Mouse (Mus musculus) spleen, postnatal 14 days (tissue): ENCODE data around the gene Wdfy1.

Source experiments
- DNase-seq, 2 experiments: peaks; one replicate each; pipeline ENCODE4 v3.0.0; 2021 to 2022; ENCODE audit warnings: low spot score in 2 of 2

The Wdfy1 gene

DNA sequence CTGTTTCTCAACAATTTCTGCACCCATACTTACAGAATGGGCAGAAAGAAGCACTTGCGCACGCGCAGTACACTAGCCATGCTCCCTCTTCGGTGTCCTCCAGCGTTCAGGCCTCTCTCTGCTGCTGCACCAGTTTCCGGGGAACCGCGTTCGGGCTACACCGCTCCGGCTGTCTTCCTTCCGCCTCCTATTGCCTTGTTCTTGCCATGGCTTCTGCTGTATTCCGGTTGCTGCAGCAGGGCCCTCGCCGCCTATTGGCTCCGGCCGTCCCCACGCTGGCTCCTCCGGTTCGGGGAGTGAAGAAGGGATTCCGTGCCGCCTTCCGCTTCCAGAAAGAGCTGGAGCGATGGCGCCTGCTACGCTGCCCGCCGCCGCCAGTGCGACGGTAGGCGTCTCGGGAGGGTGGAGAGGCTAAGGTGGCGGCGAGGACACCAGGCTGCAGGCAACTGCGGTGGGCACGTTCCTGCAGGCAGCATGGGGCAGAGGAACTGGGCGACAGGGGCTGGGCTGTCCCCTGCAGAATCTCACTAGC is at the start of gene Wdfy1, which contains the start of gene Mrpl44:
Gene Wdfy1 (minus strand): TSS at position 217 of the 532 bp plus-strand sequence.
Gene Mrpl44 (plus strand): TSS at position 92 of the 532 bp plus-strand sequence.
- peak; percentile 93 to 94 for DNase-seq

DNA sequence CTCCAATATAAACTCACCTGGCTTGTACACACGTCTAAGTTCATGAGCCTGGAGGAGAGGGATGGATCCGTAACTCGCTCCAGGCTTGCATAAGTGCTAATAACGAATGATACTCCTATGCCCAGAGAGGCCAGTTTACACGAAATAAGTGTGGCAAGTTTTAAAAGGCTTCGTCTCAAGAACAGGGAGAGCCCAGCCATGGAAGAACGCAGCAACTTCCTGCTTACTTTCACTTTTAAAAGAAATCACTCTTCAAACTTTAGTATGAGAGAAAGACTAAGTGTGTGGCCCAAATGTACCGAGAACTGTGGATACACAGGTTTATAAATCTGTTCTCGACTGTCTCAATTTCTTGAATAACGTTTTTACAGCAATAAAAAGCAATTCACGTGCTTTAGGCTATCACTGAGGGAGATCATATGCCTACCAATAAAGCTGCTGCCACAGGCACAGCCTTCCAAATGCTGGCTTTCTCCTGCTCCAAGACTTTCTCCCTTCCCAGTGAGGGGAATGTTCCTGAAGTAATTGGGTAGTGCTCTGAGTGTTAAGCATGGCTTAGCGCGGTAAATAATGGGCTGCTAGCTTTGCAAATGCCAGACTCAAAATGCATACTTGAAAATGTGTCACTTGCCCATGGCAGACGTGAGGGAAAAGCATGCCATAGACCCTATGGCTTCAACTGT is 48.1 kb upstream of the Wdfy1 start:
- DNase-seq = no peak

DNA sequence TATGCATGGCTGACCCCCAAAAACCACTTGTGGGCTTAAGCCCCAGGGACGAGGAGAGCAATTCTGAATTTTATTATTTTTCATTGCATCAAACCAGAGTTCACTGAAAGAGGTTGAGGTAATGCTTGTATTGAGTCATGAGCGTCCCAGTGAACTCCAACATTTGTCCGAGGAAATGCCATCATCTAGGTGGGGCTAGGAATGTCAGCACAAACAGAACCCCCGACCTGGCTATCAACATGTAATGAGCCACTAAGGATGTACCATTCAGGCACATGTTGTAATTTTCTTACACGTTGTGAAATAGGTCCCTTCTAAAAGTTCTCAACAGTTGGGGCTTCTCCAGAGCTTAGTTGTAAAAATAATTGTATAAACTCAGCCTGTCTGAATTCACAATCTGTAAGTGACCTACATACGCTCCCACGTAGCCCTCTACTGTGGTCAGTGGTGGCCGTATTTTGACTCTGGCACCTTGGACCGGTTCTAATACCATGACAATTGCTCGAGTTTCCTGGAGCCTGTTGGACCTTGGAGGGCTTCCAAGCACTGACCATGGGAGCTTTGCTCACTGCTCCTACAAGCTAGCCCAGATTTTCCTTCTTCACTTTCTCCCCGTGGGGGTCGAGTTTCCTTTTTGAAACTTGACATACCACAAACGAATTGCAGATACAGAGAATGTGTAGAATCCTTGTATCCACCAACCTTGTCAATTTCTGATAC is 47.0 kb upstream of the Wdfy1 start:
- DNase-seq = no peak

DNA sequence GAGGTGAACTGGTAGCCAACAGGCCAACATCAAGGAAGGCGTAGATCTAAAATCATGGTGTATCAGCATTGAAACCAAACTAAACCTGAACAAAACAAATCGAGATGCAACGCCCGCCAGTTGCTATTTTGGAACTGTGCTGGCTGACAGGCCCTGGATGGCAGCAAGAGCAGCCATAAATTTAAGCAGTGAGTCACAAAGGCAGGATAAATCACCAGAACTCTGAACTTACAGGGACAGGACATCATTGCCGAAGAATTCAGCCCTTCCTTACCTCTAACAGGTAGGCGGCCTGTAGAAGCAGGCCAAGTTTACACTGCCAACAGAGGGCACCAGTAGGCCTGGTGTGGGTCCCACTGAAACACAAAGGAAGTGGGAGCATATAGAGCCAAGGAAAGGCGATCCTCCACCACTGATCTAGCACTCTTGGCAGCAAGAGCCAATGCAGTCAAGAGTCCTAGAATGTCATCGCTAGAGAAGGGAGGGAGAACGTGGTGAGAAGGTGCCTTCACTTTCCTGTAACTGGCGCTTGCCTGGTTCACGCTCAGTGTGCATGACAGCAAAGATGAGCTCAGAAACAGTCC is 43.4 kb upstream of the Wdfy1 start:
- no peak for DNase-seq

DNA sequence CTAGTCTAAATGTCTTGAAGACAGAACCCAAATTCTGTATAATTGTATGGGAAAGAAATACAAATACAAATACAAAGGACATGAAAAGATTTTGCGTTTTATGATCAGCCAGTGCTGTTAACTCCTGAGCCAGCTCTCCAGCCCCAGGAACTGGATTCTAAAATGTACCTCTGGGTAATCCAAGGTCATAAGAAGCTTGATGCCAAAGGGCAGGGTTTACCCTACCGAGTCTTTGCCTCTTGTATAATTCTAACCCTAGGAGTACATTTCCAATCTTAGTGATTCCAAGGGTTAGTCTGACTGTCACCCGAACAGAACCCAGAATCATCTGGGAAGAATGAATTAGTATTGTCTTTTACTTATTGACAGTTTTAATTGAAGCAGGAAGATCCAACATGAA is 39.5 kb upstream of the Wdfy1 start:
- no peak for DNase-seq

DNA sequence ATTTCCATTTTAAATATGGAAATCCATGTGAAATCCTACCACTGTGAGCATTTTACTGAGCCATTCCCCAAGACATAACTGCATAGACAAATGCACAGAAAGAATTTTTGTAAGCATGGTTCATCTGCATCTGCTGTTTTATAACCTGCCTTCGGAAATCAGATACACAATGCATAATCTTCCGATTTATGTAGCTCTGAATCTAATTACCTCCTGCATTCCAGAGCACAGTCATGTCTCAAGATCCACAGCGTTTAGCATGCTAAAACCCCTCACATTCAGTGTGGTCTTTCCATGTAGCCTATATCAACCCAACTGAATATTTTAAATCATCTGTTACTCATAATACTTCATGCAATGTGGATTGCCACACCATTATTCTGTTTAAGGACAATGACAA is 33.5 kb upstream of the Wdfy1 start:
- DNase-seq = no peak

DNA sequence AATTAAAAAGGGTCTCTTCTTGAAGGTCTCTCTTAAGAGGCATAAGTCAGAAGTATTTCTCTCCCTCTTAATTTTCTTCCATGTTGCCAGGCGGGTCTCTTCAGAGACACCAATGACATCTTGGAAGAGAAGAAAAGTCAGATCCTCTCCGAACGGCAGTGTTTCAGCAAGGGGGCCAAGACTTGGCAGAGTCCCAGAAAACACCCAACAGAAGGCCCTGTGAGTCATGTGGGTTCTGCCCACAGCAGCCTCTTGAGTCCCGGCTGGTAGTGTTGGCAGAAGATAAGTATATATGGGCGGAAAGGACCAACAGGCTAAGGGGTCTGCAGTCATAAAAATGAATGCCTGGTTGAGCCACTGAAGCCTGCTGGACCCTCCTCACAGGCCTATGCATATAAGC is 30.9 kb upstream of the Wdfy1 start:
- no peak for DNase-seq

DNA sequence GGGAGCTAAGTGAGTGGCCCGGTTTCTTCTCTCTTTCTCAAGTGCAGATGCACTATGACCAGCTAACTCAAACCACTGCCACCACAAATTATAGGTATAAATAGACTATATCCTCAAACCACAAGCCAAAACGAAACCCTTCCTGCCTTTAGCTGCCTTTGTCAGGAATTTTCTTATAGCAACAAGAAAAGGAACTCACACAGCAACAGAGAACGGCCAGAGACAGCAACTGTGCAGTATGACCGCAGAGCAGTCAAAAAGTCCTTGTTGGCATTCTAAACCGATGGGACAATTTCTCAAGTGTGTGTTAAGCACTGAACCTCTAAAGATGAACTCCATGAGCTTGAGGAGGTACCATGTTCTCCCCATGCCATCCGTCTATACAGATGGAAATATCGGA is 27.7 kb upstream of the Wdfy1 start:
- no peak for DNase-seq

DNA sequence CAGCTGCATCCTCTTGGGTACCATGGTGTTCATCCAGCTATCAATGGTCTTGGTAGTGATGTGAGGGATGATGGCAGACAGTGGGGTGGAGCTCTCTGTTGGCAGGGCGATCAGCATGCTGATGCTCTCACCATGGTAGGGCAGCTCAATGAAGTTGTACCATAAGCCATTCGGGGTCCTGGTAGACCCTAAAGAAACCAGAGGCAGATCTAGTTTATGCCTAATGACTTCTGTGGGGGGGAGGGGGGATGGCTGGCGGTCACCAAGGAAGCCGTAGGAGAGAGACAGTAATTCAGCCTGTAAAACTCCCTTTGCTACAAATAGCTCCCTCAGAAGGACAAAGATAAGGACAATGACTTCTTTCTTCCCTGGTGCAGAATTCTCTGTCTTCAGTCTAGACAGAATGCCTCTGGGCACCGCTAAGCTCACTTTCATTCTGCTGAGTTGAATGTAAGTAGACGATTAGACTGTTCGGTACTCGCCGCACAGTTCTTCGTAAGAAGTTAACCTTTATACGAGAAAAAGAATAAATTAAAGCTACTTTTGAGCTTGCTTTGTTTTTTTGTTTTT is 27.0 kb upstream of the Wdfy1 start:
- DNase-seq = no peak

DNA sequence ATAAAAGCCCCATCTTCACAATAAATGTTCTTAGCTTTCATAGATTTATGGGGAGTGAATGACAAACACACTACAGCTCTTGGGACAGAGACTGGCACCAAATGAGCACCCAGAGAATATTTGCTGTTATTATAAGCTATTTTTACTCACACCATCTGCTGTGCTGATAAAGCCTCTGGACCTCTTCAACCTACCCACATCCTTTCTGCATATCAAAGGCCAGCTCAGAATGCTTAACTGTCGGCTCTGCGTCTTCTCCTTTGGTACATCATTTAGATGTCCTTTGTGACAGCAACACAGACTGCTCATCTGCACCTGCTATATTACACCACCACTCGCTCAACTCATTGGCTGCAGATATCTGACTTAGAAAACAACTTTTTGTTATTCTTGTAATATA is 21.1 kb upstream of the Wdfy1 start:
- no peak for DNase-seq

DNA sequence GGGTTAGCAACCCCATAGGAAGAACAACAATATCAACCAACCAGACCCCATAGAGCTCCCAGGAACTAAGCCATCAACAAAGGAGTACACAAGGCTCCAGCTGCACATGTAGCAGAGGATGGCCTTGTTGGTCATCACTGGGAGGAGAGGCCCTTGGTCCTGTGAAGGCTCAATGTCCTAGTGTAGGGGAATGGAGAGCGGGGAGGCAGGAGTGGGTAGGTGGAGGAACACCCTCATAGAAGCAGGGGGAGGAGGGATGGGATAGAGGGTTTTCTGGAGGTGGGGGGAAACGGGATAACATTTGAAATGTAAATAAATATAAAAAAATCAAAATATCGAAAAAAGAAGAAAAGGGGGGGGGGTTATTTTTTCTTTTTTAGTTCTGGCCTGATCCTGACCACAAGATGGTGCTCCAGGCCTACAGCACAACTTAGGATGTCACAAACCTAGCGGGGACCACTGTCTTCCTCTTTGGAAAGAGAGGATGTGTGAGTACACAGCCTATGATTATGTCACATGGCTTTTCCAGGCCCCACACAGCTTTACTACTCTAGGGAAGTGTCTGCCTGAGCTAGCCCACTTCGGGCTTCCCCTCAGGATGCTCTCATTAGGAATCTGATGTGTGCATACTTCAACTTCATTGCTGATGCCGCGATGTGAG is 10.5 kb upstream of the Wdfy1 start:
- no peak for DNase-seq

DNA sequence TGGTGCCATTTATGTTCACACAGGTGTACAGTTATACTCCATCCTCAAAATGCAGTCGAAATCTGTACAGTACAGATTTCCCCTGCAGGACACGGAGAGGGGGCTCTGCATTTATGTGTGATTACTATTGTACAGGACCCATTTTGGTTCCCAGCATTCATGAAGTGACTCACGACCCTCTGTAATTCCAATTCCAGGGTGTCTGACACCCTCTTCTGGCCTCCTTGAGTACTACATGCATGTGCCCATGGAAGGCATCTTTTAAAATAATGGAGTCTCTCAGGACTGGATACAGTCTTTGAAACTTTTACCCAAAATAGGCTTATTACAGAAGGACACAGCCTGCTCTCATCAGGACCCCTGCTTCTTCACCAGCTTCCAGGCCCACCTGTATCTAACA is 6.5 kb upstream of the Wdfy1 start:
- no peak for DNase-seq

DNA sequence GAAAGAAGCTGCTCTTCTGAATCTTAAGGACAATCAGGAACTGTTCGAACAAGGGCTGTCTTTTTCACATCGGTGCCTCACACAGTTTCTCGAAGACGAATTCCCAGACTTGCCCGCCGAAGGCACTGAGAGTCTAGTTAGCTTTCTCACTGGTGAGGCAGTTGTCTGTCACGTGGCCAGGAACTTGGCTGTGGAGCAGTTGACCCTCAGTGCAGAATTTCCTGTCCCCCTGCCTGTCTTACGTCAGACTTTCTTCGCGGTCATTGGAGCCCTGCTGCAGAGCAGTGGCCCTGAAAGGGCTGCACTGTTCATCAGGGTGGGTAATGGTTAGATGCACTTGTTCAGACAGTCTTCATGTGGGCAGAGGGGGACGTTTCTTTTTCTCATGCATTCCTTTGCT is 2.1 kb upstream of the Wdfy1 start:
- DNase-seq = no peak

DNA sequence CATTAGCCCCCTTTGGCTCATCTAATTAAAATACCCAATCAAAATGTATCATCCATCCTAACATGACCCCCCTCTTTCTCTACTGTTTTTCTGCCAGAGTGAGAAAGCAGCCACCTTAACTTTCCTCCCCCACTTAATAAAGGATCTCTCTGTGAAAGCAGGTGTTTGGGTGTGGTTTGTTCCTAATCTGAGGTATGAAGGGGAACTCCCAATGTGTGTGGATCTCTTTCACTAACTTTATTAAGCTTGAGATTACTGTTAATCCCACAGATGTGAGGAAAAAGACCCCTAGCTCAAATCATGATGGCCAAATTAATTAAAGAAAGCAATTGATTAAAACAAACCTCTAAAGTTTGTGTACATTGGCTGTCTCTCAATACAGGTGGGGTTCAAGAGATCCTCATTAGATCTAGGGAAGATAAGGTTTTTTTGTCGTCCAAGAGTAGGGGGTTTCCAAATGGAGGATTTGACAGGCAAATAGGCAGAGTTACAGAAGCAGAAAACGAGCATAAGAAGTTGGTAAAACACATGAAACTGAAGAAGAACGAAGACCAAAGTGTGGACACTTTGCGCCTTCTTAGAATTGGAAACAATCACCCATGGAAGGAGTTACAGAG is 1.7 kb downstream of the Wdfy1 start:
- DNase-seq = no peak

DNA sequence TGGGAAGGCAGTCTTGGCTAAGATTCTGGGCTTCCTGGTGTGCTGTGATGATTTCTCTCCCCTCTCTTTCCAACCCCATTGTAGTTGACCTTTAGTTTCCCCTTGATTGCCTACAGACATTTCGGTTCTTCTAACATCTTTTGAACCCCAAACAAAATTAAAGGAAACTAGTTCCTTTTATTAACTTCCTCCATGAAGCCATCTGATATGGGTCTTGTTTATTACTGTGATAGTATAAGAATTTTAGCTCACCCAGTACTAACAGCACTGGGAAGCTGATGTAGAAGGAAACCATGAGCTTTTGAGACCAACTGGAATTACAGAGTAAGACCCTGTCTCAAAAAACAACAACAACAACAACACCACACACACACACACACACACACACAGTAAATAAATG is 7.7 kb downstream of the Wdfy1 start:
- DNase-seq = no peak

DNA sequence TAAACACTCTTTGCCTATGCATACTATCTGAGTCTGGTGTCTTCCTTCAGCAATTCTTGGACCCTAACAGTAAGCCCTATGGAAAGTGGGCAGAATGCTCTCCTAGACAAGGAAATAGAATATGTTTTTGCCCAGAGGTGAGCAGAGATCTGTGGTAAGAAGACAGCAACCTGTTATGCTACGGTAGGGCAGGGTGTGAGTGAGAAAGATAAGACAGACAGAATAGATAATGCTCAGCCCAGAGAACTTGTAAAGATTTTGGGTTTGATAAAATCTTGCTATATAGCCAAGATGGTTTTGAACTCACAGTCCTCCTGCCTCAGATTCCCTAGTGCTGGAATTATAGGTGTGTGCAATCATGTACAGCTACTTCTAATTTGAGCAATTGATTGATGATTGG is 11.5 kb downstream of the Wdfy1 start:
- DNase-seq = no peak

DNA sequence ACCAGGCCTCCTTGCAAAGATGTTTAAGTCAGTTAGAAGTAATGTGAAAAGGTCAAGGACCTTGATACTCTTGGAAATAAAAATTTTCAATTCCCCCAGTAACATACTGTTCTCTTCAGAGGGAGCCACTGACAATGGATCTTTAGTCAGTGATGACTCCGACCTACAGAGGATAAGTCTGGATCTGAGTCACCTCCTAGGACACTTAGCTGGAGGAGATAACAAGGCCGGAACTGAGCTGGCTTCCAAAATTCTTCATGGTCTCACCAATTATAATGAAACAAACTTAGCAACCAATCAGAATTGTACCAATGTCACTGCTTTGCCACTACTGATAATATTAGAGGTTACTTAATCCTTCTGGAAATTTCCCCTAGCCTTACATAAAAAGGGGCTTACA is 11.9 kb downstream of the Wdfy1 start:
- no peak for DNase-seq

DNA sequence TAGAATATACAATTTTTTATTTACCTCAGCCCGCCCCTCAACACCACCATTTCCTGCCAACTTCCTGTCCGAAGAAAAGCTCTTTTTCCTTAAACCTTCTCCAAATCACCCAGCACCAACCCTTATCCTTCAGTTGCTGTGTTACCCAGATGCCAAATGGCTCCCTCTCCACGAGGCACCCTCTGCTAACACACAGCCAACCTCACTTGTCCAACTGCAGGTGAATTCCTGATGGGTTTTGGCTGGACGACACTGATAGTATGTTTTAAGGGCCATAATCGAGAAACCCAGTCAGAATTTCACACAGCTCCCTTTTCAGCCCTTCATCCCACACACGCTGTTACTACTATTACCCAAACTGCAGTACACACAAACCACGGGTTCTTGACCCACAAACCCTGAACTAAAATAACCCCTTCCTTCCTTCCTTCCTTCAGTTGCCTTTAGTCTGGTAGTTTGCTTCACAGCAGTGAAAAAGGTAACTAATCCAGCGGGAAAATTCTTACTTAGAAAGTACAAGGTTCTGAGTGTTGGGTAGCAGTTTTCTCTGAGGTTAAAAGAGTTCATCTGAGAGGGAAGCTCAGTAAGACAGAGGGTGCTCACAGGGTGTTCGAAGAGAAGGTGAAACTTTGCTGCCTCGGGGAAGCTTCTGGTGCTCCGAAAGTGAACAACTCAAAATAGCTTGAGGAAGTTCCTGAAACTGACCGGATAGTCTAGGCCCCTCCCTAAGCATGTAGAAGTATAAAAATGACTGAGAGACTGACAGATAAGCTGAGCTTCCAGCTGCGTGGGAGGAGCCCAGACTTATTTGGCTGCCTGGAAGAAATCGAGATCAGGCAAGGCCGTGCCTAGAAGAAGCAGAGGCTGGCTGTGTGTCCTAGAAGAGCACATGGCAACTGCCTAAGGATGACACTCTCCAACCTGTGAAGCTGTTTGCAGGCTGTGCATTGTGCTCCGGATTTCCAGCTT is 13.4 kb downstream of the Wdfy1 start:
- no peak for DNase-seq

DNA sequence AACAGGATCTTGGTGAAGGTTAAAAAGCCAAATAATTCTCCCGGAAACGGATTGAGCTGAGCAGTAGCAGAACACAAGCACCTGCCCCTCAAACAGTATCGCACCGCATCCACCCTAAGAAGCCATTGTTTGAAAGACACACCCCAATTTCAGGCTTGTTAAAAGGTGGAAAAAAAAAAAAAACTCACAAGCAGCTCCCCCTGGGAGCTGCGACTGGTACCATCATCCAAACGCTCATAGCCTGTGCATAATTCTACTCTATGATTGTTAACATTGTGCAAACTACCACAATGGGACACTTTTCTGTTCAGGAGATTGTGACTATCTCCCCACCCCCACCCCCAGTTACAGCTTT is 14.0 kb downstream of the Wdfy1 start:
- DNase-seq = no peak

DNA sequence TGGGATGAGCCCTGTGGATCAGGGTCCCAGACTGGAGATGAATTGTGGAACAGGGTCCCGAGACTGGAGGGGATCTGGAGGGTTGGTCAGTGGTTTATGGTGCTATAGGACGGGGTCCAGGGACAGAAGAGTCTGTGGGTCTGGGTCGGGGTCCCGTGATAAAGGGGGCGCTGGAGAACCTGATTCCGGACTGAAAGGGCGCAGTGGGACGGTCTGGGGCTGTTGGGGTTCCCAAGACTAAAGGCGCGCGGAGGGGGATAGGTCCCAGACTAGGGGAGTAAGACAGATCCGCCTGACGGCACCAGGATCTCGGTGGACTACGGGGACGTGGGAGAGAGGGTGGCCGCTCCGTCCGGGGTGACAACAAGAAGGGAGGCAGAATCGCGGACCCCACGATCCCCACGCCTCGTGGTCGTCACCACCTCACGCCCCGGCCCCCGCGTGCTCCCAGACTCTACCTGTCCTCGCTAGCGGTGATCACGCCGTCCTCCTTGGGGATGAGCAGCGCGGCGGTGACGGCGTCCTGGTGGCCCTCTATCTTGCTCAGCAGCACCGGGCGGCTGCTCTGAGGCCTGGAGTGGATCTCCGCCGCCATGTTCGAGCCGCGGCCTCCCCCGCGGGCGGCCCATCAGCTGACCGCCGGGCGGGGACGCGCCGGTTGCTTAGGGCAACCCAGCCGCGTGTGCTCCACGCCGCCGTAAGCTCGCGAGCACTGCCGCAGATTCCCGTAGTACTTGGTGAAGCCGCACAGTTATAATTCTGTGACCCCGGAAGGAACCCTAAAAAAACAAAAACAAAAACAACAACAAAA is 14.6 kb downstream of the Wdfy1 start:
- peak; percentile 53 to 77 for DNase-seq
